Mouse (Mus musculus) CH12.LX (cell line): ENCODE measurements around the gene Hhipl1.

Experiments
- CHD1 ChIP-seq: IDR thresholded peaks from 2 replicates; pipeline ENCODE4 v1.6.1; 2012; ENCODE audit warnings: low read depth, low read length, improper control_type of control experiment, inconsistent platforms
- CHD2 ChIP-seq: IDR thresholded peaks from 2 replicates; pipeline ENCODE4 v1.6.1; 2011; ENCODE audit warnings: low read length, improper control_type of control experiment
- CTCF ChIP-seq, 2 experiments: IDR thresholded peaks in 1 of 2; conservative IDR thresholded peaks in 1 of 2; 2 replicates each; pipeline ENCODE4 v1.5.1; 2011 to 2012; ENCODE audit warnings: low read depth in 2 of 2, low read length in 2 of 2, improper control_type of control experiment in 1 of 2, inconsistent platforms in 1 of 2, mild to moderate bottlenecking in 1 of 2, moderate library complexity in 1 of 2
- JUN ChIP-seq: IDR thresholded peaks from 2 replicates; pipeline ENCODE4 v1.6.1; 2011; ENCODE audit warnings: low read depth, mild to moderate bottlenecking, low read length, improper control_type of control experiment, moderate library complexity; ENCODE audit not compliant: insufficient read depth
- MXI1 ChIP-seq: IDR thresholded peaks from 2 replicates; pipeline ENCODE4 v1.6.1; 2011; ENCODE audit warnings: mild to moderate bottlenecking, low read depth, low read length, improper control_type of control experiment
- POLR2A ChIP-seq: IDR thresholded peaks from 2 replicates; pipeline ENCODE4 v1.6.1; 2011; ENCODE audit warnings: low read depth, mild to moderate bottlenecking, improper control_type of control experiment, low read length
- SIN3A ChIP-seq: IDR thresholded peaks from 2 replicates; pipeline ENCODE4 v1.6.1; 2012; ENCODE audit warnings: low read length, improper control_type of control experiment, inconsistent platforms
- UBTF ChIP-seq: IDR thresholded peaks from 2 replicates; pipeline ENCODE4 v1.6.1; 2012; ENCODE audit warnings: low read depth, mild to moderate bottlenecking, inconsistent platforms, low read length, improper control_type of control experiment, moderate library complexity
- USF1 ChIP-seq: IDR thresholded peaks from 2 replicates; pipeline ENCODE4 v1.6.1; 2014; ENCODE audit warnings: low read depth, mild to moderate bottlenecking, inconsistent platforms, low read length, improper control_type of control experiment
- ZC3H11A ChIP-seq: IDR thresholded peaks from 2 replicates; pipeline ENCODE4 v1.6.1; 2012; ENCODE audit warnings: low read depth, mild to moderate bottlenecking, inconsistent platforms, low read length, improper control_type of control experiment

- TF ChIP-seq CTCF (conservative IDR thresholded peaks at IDR 0.05 in 1 of 2, IDR thresholded peaks at IDR 0.05 in 1 of 2; ENCODE audit: low read depth in 2 of 2, low read length in 2 of 2): no peak
- no peak for TF ChIP-seq UBTF
- no peak for TF ChIP-seq CHD1
- no peak for TF ChIP-seq SIN3A
- no peak for TF ChIP-seq CHD2
- TF ChIP-seq USF1: no peak
- no peak for TF ChIP-seq JUN
- TF ChIP-seq MXI1: no peak
- TF ChIP-seq ZC3H11A: no peak
- TF ChIP-seq POLR2A: no peak
These were observed 61.8 kb downstream of the Hhipl1 start for GRCm38 (mm10) chr12:108367909-108368308.
